Mouse (Mus musculus) hindbrain, embryonic 16.5 days (tissue): Measurements from ENCODE around the gene Taf1c. TPM values are rescaled to one million over a fixed set of nuclear protein-coding genes. Genes with fewer than 3 reads are reported as not detected.

ENCODE experiments used
- ATAC-seq: fragments of 200-750 bp; cut with Nextera tagmentation; 2 replicates; pipeline ENCODE4 v1.8.0; 2017; ENCODE audit warnings: moderate TSS enrichment, moderate library complexity
- H3K27ac ChIP-seq: fragments of 300-500 bp; sonication (generic); 2 replicates; pipeline ENCODE4 v1.5.1; 2014; ENCODE audit warnings: low read depth, mild to moderate bottlenecking, control low read depth, low read length, moderate library complexity
- H3K27me3 ChIP-seq: fragments of 300-500 bp; sonication (generic); replicated peaks from 2 replicates; pipeline ENCODE4 v1.6.1; 2014; ENCODE audit warnings: low read length; ENCODE audit not compliant: control insufficient read depth, insufficient read depth
- H3K36me3 ChIP-seq: fragments of 300-500 bp; sonication (generic); 2 replicates; pipeline ENCODE4 v1.6.1; 2014; ENCODE audit warnings: mild to moderate bottlenecking, low read length, moderate library complexity, mixed read lengths; ENCODE audit not compliant: control insufficient read depth, insufficient read depth
- H3K4me1 ChIP-seq: fragments of 300-500 bp; sonication (generic); 2 replicates; pipeline ENCODE4 v1.6.1; 2014; ENCODE audit warnings: low read depth, low read length; ENCODE audit not compliant: control insufficient read depth, insufficient read depth
- H3K4me2 ChIP-seq: fragments of 300-500 bp; sonication (generic); 2 replicates; pipeline ENCODE4 v1.6.1; 2014; ENCODE audit warnings: mild to moderate bottlenecking, low read length, control low read depth, moderate library complexity
- H3K4me3 ChIP-seq: fragments of 300-500 bp; sonication (generic); 2 replicates; pipeline ENCODE4 v1.5.1; 2014; ENCODE audit warnings: mild to moderate bottlenecking, low read length, control low read depth, moderate library complexity
- H3K9ac ChIP-seq: fragments of 300-500 bp; sonication (generic); 2 replicates; pipeline ENCODE4 v1.6.1; 2014; ENCODE audit warnings: low read depth, mild to moderate bottlenecking, control low read depth, low read length, moderate library complexity
- H3K9me3 ChIP-seq: fragments of 300-500 bp; sonication (generic); 2 replicates; pipeline ENCODE4 v1.6.1; 2014; ENCODE audit warnings: mild to moderate bottlenecking, low read length, moderate library complexity; ENCODE audit not compliant: control insufficient read depth
- WGBS: fragments of 180-500 bp; shearing (Covaris S2); extraction: QIAGEN DNeasy Blood & Tissue Kit; methylation state at CpG from one replicate; pipeline ENCODE4 v1.1.7; 2014; 5-methylcytosine and 5-hydroxymethylcytosine counted together
- polyA plus RNA-seq: library from polyadenylated mRNA; unstranded; fragments of >200 nt; fragmentation: Nextera tagmentation; extraction: Ambion mirVana; gene quantifications from 2 replicates; pipeline ENCODE4 v1.2.1, GENCODE M21; 2015

Gene Taf1c
- polyA plus RNA-seq, 1 experiment from 2014 or later: 13.0 TPM

DNA sequence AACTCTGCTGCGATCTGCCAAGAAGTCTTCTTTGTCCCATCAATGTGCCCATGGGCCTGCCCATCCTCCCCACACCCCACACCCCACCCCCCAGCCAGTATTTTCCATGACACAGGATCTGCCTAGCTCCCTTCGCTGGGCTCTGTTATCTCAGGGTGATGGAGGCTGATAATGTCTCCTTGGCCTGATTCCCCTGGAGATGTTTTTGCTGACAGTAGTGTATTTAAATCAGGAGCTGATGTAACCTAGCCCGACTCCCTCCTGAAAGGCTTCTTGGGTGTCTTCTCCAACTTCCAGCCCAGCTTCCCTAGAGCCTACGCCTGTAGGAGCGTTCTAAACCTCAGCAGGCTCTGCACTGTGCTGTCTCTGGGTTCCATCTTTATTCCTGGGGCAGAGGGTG lies 13.9 kb upstream of the Taf1c start:
- Histone ChIP-seq H3K4me3 (no peak overlapping the region), H3K27me3 (no peaks in the 10 kb centered on the region), H3K9me3 (no peaks in the 10 kb centered on the region), H3K4me2 (no peak overlapping the region), H3K27ac (no peak overlapping the region), H3K9ac (no peak overlapping the region), H3K4me1 (no peaks in the 10 kb centered on the region), H3K36me3 (no peaks in the 10 kb centered on the region)
- 74% methylated on average over 5 of the region's 5 CpGs for WGBS
- no peak for ATAC-seq

DNA sequence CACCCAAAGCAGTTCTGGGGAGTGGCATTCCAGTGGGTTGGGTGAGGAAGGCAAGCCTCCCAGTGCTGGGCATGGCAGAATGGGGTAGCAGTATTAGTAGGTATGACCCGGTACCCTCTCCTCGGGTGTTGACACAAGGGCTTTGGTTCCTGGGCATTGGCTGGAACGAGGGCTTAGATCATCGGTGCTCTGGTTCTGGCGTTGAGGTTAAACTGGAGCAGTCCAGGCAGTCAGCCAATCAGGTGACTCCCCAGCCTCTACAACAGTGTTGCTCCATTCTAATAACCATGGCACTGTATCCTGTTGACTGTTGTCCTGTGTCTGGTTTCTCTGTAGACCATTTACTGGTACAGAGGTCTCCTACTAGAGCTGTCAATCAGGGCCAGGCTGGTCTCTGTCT lies 12.6 kb upstream of the Taf1c start:
- Histone ChIP-seq H3K4me2 (no peak overlapping the region), H3K9me3 (no peaks in the 10 kb centered on the region), H3K4me1 (no peaks in the 10 kb centered on the region), H3K27me3 (no peaks in the 10 kb centered on the region), H3K36me3 (no peaks in the 10 kb centered on the region), H3K4me3 (no peak overlapping the region), H3K27ac (no peak overlapping the region), H3K9ac (no peak overlapping the region)
- ATAC-seq: no peak
- WGBS: 93% methylated on average over 5 of the region's 5 CpGs

DNA sequence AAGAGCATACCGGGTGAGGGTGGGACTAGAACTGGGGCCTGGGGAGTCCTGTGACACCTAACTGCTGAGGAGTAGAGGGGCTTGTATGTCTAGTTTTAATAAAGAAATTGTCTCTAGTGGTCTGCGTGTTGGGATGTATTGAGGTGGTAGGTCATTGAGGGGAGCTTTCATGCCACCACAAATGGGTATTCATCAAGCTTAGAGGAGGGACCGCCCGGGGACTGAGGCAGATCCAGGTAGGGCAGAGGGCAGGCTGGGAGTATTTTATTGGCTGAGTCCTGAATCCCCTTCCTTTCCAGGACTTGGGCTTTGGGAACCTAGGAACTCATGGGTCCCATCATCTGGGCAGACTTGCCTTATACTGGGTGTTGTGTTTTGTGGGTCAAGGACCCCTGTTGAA lies 11.8 kb upstream of the Taf1c start:
- no peak overlapping the region for H3K27ac ChIP-seq
- 89% methylated on average over 4 of the region's 4 CpGs for WGBS
- no peaks in the 10 kb centered on the region for H3K4me1 ChIP-seq
- no peak for ATAC-seq
- H3K4me2 ChIP-seq: no peak overlapping the region
- no peaks in the 10 kb centered on the region for H3K36me3 ChIP-seq
- no peaks in the 10 kb centered on the region for H3K9me3 ChIP-seq
- no peak overlapping the region for H3K4me3 ChIP-seq
- H3K27me3 ChIP-seq: no peaks in the 10 kb centered on the region
- no peak overlapping the region for H3K9ac ChIP-seq

DNA sequence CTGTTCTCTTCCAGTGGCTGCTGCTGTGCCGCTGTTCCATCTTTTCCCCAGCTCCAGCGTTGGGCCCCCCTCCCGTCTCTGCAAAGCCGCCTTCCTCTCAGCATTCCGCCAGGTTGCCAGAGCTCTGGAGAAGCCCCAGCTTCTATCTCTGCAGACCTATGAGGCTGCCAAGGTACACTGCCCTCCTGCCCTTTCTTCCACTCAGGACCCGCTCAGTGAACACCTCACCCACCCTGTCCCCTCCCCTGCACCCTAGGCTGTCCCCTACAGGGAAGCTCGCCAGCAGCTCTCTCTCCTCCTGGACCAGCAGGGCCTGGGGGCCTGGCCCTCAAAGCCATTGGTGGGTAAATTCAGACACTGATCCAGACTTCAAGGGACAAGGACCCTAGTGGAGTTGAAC lies 11.3 kb upstream of the Taf1c start:
- Histone ChIP-seq H3K27me3 (no peaks in the 10 kb centered on the region), H3K4me2 (no peak overlapping the region), H3K4me1 (no peaks in the 10 kb centered on the region), H3K4me3 (no peak overlapping the region), H3K36me3 (no peaks in the 10 kb centered on the region), H3K27ac (no peak overlapping the region), H3K9me3 (no peaks in the 10 kb centered on the region), H3K9ac (no peak overlapping the region)
- ATAC-seq: no peak
- WGBS: 66% methylated on average over 6 of the region's 7 CpGs

DNA sequence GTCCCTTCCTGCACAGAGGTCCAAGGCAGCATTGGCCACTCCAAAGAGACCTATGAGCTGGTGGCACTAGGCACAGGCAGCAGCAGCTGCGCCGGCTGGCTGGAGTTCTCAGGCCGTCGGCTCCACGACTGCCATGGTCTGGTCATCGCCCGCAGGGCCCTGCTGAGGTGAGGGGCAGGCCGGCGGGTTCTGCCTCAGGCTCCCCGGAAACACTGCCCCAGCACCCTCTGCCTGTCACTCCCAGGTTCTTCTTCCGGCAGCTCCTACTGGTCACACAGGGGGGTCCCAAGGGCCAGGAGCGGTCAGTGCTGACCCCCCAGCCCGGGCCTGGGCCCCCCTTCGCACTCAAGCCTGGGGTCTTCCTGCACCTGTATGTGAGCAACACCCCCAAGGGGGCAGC lies 10.1 kb upstream of the Taf1c start:
- Histone ChIP-seq H3K27ac (no peak overlapping the region), H3K9me3 (no peaks in the 10 kb centered on the region), H3K4me3 (no peak overlapping the region), H3K36me3 (no peaks in the 10 kb centered on the region), H3K4me2 (no peak overlapping the region), H3K27me3 (no peaks in the 10 kb centered on the region), H3K4me1 (no peaks in the 10 kb centered on the region), H3K9ac (no peak overlapping the region)
- ATAC-seq: no peak
- WGBS: 66% methylated on average over 9 of the region's 14 CpGs

DNA sequence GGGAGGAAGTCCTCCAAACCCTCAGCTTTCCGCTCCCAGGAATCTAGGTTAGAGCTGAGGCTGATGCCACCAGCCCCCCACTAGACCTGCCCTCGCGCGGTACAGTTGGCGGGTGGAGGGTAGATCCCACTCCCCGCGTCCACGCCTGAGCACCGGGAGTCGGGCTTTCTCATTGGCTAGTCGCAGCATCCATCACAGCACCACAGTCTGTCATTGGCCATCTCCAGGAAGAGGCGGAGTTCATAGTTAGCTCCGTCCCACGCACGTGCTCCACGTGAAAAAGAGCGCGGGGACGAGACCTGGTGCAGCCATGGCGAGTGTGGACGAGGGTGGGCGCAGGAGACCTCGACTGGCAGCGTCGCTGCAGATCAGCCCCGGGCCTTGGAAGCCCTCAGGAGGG lies 7.4 kb upstream of the Taf1c start, which contains the start of gene Adad2:
Adad2 (plus strand) TSS at position 277 of the 400 bp plus-strand sequence.
- no peak for ATAC-seq
- Histone ChIP-seq H3K4me3 (no peak within 1 kb of the TSS), H3K4me1 (no peaks in the 10 kb centered on the region), H3K36me3 (no peaks in the 10 kb centered on the region), H3K4me2 (no peak within 1 kb of the TSS), H3K27me3 (no peaks in the 10 kb centered on the region), H3K27ac (no peak within 1 kb of the TSS), H3K9ac (no peak within 1 kb of the TSS), H3K9me3 (no peaks in the 10 kb centered on the region)
- WGBS: 84% methylated on average over 26 of the region's 26 CpGs

DNA sequence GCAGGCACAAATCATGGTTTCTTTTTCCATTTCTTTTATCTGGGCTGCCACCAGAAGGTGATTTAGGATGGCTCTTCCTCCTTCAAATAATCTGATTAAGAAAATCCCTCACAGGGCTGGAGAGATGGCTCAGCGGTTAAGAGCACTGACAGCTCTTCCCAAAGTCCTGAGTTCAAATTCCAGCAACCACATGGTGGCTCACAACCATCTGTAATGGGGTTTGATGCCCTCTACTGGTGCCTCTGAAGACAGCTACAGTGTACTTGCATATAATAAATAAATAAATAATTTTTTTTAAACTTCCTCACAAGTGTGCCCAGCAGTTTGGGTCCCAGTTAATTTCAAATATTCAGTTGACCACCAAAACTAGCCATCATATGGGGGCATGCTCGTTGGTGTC lies 1.2 kb upstream of the Taf1c start:
- Histone ChIP-seq H3K27ac (no peak overlapping the region), H3K4me2 (no peak overlapping the region), H3K36me3 (peaks cover 8% of the 10 kb centered on the region; the same call in 1 of the 2 replicates), H3K9me3 (no peaks in the 10 kb centered on the region), H3K9ac (no peak overlapping the region), H3K4me3 (no peak overlapping the region), H3K27me3 (no peaks in the 10 kb centered on the region), H3K4me1 (peaks cover 13% of the 10 kb centered on the region)
- ATAC-seq: no peak
- WGBS: 97% methylated on average over 2 of the region's 2 CpGs

DNA sequence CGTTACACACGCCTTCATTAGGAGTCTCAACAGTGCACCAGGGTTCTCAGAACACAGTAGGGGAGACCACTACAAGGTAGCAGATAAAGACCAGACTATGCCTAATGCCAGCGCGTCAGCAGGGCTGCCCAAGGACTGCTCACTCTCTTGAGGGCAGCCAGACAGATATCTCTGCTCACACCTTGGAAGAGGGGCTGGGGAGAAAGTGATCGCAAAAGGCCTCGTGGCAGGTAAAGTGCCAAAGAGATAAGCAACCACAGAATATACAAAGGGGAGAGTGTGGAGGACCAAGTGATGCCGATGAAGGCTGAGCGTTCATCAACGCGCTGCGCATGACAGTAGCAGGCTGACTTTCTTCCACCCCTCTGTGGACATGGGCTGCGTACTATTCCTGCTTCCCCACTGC lies 621 bp downstream of the Taf1c start:
- H3K9me3 ChIP-seq: no peaks in the 10 kb centered on the region
- peaks cover 17% of the 10 kb centered on the region for H3K36me3 ChIP-seq
- no peaks in the 10 kb centered on the region for H3K27me3 ChIP-seq
- peak; percentile 25; the same call in 1 of the 2 replicates for ATAC-seq
- H3K9ac ChIP-seq: peak overlapping the region; percentile 87
- WGBS: 38% methylated on average over 12 of the region's 12 CpGs
- H3K4me3 ChIP-seq: peak overlapping the region; percentile 90
- H3K27ac ChIP-seq: peak overlapping the region; percentile 51; the same call in 1 of the 2 replicates
- H3K4me2 ChIP-seq: peak overlapping the region; percentile 88
- H3K4me1 ChIP-seq: peaks cover 13% of the 10 kb centered on the region

DNA sequence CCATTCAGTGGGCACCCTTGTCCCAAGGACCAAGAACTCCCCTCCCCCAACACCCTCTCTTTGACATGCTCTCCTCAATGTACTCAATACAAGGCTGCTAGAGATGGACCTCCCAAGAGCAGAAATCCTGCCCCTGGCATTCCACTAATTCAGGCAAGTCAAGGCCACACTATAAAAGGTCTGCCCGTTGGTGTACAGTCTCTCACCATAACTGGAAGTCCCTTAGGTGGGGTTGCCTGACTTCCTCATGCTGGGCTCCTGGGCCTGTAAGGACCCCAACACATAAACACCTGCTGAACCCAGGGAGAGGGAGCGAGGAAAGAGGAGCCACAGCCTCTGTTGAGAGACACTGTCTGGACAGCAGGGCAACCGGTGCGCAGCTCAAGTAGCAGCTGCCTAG lies 1.3 kb downstream of the Taf1c start:
- no peak overlapping the region for H3K4me3 ChIP-seq
- WGBS: 94% methylated on average over 4 of the region's 4 CpGs
- ATAC-seq: no peak

DNA sequence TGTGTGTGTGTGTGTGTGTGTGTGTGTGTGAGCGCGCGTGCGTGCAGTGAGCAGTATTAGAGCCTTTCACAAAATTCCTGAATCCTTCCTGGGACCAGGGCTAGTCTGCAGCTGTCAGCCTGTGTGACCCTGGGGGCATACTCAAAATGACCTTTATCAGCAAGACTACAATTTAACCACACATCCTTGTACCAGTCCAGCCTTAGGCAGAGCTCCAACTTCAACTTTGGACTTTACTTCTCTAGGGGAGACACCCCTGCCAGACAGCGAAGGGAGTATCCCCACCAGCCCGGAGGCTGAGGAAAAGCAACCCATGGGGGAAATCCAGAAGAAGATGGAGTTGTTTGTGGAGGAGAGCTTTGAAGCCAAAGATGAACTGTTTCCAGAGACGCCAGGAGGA lies 13.6 kb downstream of the Taf1c start:
- Histone ChIP-seq H3K9ac (no peak overlapping the region), H3K27ac (no peak overlapping the region), H3K36me3 (no peaks in the 10 kb centered on the region), H3K4me3 (no peak overlapping the region), H3K4me2 (no peak overlapping the region), H3K4me1 (no peaks in the 10 kb centered on the region), H3K9me3 (no peaks in the 10 kb centered on the region), H3K27me3 (no peaks in the 10 kb centered on the region)
- no peak for ATAC-seq
- WGBS: 92% methylated on average over 7 of the region's 7 CpGs

More for the DNA sequence above, 1.3 kb downstream of the Taf1c start:
- Histone ChIP-seq H3K9ac (no peak overlapping the region; the same call in 1 of the 2 replicates), H3K4me2 (peak overlapping the region; percentile 88), H3K27ac (no peak overlapping the region), H3K27me3 (no peaks in the 10 kb centered on the region), H3K9me3 (no peaks in the 10 kb centered on the region), H3K4me1 (peaks cover 13% of the 10 kb centered on the region), H3K36me3 (peaks cover 23% of the 10 kb centered on the region)
